Mouse (Mus musculus) brown adipose tissue, adult 24 weeks (tissue): ENCODE data around the gene Vmn2r115. TPM values are rescaled to one million over a fixed set of nuclear protein-coding genes. Genes with fewer than 3 reads are reported as not detected.
"Not testable (repeated sequence)": the region's sequence is repeated elsewhere in the genome, so short reads cannot be mapped to it uniquely, and the experiment has no call there.

Experiments used
- H3K27ac ChIP-seq: fragments of 200-500 bp; replicated peaks from 2 replicates; pipeline ENCODE4 v1.5.1; 2012; ENCODE audit warnings: low read depth, mild to moderate bottlenecking, low read length
- H3K4me1 ChIP-seq: fragments of 200-500 bp; 2 replicates; pipeline ENCODE4 v1.6.1; 2012; ENCODE audit warnings: low read length, mixed read lengths; ENCODE audit not compliant: control insufficient read depth, insufficient read depth, insufficient read length
- H3K4me3 ChIP-seq: fragments of 200-500 bp; 2 replicates; pipeline ENCODE4 v1.5.1; 2012; ENCODE audit warnings: low read depth, mild to moderate bottlenecking, low read length, moderate library complexity; ENCODE audit not compliant: insufficient read depth
- polyA plus RNA-seq: library from polyadenylated mRNA; stranded (reverse); fragments of >200 nt; gene quantifications from 2 replicates; pipeline ENCODE4 v1.2.4, GENCODE M21; 2012; ENCODE audit not compliant: missing spikeins, insufficient read depth, insufficient read length

Gene Vmn2r115
- polyA plus RNA-seq: not detected in 2 replicates

DNA sequence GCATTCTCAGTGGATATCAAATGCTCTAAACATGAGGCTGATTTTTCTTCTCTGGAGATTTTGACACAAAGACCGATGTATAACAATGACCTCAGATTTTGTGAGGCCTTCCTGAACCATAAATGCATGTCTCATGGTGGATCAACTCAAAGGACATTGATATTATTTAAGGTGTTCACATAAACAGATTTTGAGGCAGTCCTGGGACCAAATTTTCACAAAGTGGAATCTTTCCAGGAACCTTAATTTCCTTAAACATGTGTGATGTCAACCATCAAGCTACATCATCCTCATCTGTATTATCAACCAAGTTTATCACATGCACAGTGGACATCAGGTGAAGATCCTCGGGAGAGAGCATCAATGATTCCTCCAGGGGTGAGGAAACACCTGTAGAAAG is at the start of gene Vmn2r115:
Gene Vmn2r115 (plus strand): TSS at position 301 of the 400 bp plus-strand sequence.
- not testable (repeated sequence) for H3K4me1 ChIP-seq, H3K4me3 ChIP-seq, H3K27ac ChIP-seq

DNA sequence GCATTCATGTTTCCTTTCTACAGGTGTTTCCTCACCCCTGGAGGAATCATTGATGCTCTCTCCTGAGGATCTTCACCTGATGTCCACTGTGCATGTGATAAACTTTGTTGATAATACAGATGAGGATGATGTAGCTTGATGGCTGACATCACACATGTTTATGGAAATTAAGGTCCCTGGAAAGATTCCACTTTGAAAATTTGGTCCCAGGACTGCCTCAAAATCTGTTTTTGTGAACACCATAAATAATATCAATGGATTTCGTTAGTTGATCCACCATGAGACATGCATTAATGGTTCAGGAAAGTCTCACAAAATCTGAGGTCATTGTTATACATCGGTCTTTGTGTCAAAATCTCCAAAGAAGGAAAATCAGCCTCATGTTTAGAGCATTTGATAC is 31.1 kb upstream of the Vmn2r115 start, which contains the start of gene Vmn2r114:
Gene Vmn2r114 (minus strand): TSS at position 101 of the 400 bp plus-strand sequence.
- not testable (repeated sequence) for H3K4me1 ChIP-seq, H3K4me3 ChIP-seq, H3K27ac ChIP-seq

- Histone ChIP-seq H3K4me3 (no peak overlapping the region), H3K27ac (no peak overlapping the region), H3K4me1 (no peaks in the 10 kb centered on the region)
These were observed 12.9 kb upstream of the Vmn2r115 start for GRCm38 (mm10) chr17:23330657-23331056.

GRCm38 (mm10) chr17:23351644-23352043 is 8.1 kb downstream of the Vmn2r115 start:
- no peak overlapping the region for H3K4me3 ChIP-seq
- H3K4me1 ChIP-seq: no peaks in the 10 kb centered on the region

DNA sequence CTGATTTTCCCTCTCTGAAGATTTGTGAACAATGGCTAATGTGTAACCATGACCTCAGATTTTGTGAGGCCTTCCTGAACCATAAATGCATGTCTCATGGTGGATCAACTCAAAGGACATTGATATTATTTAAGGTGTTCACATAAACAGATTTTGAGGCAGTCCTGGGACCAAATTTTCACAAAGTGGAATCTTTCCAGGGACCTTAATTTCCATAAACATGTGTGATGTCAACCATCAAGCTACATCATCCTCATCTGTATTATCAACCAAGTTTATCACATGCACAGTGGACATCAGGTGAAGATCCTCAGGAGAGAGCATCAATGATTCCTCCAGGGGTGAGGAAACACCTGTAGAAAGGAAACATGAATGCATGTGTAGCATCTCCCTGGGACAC is 40.8 kb downstream of the Vmn2r115 start, which contains the start of gene Vmn2r116:
Gene Vmn2r116 (plus strand): TSS at position 301 of the 400 bp plus-strand sequence.
- H3K27ac ChIP-seq, H3K4me1 ChIP-seq, H3K4me3 ChIP-seq: not testable (repeated sequence)

More at GRCm38 (mm10) chr17:23351644-23352043, 8.1 kb downstream of the Vmn2r115 start:
- no peak overlapping the region for H3K27ac ChIP-seq

Other genes starting within 250 kb of the Vmn2r115 start
- gene Zfp40, start 150.5 kb upstream of the Vmn2r115 start, polyA plus RNA-seq: 4.4 and 5.8 TPM in 2 replicates
- gene Vmn2r114, start 31.2 kb upstream of the Vmn2r115 start, polyA plus RNA-seq: not detected in 2 replicates
- gene Vmn2r116, start 40.9 kb downstream of the Vmn2r115 start, polyA plus RNA-seq: not detected in 2 replicates
- not detected in 2 replicates for gene Vmn2r117, start 136.0 kb downstream of the Vmn2r115 start, polyA plus RNA-seq
- gene Zfp213, start 220.5 kb downstream of the Vmn2r115 start, polyA plus RNA-seq: 3.4 and 4.6 TPM in 2 replicates